Mouse (Mus musculus) adrenal gland, postnatal 25 days (tissue): Measurements from ENCODE around the gene Epha4. TPM values are rescaled to one million over a fixed set of nuclear protein-coding genes. Genes with fewer than 3 reads are reported as not detected.

Experiments used
- DNase-seq: peaks from one replicate; pipeline ENCODE4 v3.0.0; 2021; ENCODE audit warnings: mixed read lengths
- total RNA-seq: library from RNA; stranded (reverse); gene quantifications from 2 replicates; pipeline ENCODE4 v1.2.3, GENCODE M21; 2021

Gene Epha4
- total RNA-seq, 1 experiment from 2014 or later = 2.7 TPM

DNA sequence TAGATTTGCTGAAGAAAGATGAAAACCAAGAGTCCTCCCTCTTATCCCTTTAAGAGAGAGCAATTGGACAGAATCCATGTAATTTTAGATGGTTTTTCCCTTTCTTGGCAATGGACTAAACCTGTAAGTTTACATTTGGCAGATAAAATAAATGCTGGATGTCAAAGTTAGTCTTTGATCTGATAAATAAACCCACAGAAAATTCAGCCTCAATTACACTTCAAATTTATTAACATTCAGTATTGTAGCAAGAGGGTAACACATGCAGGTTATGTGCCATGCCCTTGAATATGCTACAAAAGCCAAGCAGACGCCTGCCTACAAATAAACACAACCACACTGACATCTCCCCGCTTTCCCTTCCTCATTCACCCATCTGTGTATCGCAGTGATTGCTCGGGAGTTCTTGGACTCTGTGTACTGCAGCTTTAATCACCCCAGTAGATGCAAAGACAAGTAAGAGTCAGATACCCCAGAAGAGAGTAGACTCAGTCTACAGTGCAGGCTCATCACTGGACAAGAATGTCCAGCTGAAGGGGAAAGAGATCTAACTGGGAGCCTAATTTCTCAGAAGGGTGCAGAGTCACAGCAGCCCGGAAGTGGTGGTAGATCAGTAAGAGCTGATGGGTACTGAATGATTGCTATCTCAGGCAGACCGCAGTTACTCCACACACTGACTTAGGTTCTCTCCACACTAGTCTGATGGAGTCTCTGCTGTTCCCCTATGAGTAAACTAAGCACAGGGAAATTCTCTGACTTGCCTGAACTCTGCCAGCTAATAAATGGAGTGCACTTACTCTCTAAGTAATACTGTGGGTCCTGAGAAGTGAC, 29.9 kb downstream of the Epha4 start:
- DNase-seq = no peak

DNA sequence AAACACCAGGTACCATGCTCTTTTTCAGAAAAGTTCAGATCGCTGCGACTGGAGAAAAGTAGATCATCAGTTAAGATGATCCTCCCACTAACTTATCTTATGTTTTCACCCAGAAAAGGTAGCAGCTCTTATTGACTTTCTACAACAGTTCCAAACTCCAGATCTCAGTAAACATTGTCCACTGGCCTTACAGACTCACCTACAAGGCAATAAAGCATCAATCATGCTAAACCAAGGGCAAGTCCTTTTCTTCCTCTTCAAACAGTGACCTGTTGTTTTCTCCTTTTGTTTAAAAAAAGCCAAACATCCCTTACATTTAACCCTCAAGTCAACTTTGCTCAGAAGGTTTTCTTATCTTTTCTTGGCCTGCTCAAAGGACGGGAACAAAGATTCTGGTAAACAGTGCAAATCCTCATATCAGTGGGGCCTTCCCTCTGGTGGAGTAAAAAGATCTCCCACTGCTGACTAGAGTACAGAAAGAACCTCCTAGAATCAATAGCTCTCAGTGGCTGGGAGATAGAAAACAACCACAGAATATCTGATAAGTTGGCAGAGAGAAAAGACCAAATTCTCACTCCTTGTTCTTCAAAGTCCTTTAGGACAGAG, 39.0 kb downstream of the Epha4 start:
- no peak for DNase-seq

DNA sequence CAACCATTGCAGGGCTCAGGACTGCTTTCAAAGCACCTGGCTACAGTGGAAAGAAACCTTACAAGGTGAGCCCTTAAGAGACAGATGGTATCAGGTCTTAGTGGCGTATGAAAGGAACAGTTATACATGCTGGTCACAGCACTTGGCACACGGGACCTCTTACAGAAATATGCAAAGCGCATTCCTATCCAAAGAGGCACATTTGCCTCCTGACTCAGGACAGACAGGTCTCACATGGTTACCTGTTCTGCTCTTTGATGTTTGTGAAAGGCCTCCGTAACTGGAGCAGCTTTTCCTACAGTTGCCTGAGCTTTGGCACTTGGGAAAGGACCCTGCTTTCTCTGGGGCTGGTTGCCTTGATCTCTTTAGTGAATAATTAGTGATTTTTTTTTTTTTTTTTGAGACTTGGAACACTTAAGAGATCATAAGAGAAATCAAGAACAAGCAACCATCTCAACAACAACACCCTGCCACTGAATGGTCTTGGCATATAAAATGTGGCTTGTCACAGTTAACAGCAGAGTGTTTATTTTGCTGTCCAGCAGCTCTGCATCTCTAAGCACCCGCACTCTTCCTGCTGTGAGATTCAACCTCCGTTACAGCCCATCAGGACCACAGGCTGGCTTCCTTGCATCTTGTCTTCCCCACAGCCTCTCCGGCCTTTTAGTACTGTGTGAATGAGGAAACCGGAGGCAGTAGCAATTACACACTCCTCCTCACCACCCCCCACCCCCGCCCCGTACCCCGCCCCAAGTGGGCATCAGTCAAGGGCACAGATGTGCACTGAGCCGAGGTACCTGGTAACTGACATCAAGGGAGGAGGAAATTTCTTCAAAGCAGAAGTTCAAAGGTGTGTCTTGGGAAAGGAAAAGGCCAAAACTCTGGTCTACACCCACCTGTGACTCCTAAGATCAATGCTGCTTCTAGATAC, 41.2 kb downstream of the Epha4 start:
- no peak for DNase-seq

DNA sequence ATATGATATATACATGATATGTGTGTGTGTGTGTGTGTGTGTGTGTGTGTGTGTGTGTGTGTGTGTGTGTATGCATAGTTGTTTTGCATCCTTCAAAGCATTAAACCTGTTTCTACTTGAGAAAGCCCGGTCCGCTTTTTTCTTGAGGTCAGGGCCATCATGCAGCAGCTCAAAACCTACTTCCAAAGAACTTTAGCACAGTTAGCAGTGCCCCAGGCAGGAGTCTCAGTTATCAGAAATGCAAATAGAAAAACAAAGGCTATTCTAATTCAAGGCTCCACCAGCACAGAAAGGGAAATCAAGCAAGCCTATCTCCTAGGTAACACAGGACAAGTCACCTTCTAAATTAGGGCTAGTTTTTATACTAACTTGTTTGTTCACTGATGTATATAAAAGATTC, 42.3 kb downstream of the Epha4 start:
- no peak for DNase-seq

DNA sequence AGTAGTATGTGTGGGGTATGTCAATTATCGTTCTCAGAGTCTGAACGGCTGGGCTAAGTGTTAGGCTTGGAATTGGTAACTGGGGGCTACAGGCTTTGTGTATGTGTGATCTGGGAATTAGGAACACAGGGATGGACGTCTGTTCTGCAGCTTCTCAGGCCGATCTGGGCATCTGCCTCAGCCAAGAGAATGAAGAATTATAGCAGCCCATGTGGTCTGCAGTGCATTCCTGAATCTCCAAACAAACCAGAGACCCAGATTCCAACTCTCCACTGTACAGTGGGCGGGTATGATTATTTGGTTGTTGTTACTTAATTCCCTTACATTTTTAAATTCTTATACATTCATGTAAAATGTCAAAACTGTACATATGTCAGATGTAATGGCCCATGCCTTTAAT, 43.4 kb downstream of the Epha4 start:
- no peak for DNase-seq

DNA sequence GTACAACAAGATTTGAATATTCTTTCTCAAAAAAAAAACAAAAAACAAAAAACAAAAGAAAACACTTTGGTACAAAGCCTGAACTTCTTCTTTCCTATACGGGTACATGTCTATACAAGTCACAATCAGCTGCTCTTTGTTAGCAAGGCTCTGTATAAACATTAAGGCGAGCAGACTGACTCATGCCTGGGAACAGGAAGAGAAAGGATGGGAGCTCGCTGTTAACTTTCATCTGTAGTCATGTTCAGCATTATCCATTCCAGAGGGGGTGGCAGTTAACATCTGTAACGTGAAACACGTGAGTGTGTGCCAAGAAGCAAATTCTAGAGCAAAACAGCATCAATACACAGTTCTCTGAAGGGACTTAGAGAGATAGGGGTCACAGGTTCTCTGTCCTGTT, 43.9 kb downstream of the Epha4 start:
- DNase-seq = no peak

DNA sequence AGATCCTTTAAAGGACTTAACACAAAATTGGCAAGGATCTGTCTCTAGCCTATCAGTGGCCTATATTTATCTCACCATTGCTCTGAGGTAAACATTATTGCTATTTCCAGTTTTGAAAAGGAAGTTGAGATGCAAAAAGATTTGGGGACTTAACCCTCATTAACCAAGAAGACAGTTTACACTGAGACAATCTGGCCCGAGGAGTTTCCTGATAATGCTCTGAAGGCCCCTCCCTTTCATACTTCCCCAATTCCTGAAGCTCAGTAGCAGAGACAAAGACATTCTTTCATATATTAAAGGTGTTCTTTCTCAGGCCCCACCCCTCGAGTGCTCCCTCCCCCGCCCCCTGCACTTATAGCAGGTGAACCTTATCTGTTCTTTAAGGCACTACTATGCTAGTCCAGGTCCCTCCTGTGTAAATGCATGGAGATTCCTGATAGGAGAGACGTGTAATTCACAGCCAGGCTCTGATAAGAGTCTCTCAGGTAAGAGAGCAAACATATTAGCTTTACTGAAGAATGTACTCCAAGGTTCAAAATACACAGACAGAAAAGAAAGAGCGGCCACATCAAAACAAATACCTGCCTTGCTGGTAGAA, 46.1 kb downstream of the Epha4 start:
- DNase-seq = no peak

DNA sequence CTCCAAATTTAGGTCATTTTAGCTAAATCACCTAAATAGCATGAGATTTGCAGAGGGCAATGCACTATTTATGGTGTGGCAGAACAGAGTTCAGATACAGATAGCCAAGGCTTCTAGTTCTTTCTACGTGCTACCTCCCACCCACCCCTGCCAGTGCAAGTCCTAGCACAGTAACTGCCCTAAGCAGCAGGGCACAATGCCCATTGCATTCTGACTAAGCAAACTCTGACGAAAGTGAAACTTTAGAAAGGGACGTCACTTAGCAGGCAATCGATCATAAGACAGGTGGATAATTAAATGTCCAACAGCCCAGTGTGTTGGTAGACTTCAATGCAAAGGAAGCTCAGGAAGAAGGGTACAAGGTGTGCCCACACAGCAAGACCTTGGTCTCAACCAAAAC, 49.4 kb downstream of the Epha4 start:
- DNase-seq = no peak

DNA sequence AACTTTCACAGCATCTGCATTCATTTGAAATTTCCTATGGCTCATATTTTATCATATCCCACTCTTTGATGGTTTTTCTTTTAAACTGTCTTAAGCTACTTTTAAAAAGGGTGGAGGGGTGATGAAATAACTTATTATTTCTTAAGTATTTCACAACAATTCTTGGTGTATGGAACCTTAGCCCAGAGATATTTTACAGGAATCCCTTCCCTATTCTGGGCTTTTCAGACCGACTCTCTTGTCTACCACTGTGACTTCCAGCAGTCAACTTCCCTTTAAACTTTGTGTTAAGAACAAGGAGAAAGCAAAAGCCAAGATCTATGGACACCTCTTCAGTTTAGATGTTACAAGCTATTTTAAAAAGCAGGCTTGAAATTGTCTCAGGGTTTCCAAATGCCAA, 50.8 kb downstream of the Epha4 start:
- DNase-seq = no peak

DNA sequence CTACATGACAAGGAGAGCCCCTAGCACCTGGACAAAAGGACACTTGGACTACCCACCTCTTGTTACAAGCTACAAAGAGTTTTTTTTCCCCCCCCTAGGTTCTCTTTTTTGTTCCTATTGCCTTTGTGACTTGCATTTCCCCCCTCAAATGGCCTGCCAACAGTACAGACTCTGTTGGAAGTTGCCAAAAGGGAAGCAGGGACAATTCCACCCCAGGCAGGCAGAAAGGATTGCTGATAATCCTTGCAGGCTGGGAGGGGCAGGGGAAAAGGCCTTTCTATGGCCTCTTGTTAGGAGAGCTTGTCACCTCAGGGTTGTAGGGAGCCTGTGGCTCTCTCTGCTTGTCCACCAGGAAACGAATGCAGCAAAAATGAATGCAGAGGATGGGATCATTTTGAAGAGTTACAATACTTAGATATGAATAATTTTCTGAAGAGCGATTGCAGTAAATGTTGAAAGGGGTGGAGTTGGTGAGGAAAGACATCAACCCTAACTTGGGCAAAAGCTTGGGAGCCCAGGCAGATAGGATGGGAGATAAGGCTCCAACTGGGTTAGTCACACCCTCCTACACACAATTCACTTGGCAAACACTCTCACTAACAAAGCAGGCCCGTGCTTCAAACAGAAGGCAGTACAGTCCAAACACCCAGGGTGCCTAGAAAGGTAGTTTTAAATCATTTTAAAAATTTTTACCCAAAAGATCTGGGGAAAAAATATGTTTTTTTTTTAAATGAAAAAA, 52.8 kb downstream of the Epha4 start:
- no peak for DNase-seq

DNA sequence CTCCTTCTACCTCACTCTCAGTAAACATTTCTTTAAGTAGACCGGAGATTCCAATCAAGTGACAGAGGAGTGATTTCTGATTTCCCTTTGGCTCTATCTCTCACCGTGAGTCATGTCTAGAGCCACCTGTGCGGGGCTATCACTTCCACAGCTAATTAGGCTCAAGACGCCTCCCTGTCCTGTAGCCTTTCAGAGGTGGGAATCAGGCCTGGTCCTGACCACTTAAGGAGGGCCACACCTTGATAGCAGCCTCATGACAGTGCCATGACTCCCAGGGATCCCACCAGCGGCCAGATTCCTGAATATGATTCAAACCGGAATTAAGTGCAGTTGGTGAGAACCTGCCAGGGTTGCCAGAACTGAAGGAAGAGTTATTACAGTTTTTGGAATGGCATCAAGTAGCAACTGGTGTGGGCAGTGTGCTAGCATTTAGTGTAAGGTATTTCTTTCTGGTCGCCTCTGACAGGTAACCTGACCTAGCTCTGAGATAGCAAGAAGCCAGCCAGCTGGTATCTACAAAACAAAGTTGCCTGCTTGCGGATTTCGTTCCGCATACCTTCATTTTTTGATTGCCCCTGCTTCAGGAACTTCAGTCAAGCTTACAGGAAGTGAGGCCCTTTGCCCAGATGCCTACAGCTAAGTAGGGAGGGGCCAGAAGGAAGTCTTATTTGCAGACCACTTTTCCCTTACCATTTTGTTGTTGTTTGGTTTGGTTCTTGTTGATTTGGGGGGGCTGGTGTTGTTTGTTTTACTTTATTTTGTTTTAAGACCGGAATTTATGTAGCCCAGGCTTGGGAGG, 53.9 kb downstream of the Epha4 start:
- no peak for DNase-seq

DNA sequence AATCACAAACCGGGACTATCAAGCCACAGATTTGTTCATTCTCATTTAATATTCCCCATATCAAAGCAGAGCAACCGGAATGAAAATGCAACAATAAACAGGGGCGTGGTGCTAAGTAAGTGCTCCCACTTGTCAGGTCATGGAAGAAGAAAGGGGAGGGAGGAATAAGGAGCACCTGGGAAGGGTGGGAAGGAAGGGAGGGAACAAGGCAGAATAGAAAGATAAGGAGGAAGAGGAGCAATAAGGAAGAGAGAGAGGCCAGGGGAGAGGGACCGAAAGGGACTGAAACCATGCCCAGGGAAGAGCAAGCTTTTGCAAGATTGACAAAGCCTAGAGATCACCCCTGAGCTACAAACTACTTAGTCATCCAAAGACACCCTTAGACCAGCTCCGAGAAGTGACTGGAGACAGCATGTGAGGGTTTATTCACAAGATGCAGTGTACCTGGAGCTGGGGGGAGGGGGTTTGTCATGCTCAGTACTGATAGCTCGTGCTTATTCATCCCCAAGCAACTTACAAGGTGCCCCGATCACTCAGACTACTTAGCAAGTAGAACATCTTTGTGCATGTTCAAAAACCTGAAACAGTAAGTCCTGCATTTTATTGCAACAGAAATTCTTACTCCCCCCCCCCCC, 56.0 kb downstream of the Epha4 start:
- DNase-seq = no peak

DNA sequence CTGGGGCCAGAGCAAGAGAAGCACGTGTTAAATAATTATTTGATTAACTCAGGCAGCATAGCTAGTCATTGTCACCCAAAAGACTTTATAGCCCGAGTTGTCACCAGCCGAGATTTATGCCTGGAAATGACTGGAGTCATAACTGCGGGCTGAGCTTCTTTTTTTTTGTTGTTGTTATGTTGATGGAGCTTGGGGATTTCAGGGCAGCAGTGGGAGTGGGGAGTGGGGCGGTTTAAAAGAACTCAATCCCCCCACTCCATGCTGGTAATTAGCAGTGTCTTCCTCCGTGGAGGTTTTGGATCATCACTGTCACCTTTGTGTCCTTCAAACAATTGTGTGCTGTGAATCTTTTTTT, 57.5 kb downstream of the Epha4 start:
- no peak for DNase-seq

DNA sequence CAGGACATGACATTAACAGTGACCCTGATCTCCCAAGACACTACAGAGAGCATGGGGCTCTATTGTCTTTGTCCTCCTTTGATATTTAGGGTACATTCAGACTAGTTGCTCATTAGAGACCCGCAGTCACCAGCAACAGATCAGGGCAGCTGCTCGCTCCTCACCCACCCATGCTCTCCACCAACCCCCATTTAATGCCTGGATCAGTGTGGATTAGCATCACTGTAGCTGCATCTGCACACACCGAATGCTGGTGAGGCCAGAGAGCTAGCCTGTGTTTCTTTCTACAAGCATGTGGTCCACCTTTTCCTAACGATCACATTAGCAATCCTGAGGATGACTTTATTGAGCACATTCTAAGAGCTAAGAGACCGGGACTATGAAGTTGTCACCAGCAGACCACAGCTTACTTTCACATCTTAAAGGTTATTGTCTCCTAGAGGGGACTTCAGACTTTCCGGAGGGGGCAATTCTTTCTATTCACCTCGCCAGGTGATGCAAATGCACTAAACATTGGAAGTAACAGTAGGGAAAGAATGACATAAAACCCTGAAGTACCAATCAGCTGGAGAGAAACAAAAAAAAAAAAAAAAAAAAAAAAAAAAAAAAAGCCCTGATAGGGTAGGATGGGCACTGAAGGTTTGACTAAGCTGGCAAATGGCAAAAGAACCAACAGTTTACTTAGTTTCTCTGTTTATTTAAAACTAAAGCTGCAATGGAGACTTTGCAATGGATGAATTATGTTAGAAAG, 58.0 kb downstream of the Epha4 start:
- no peak for DNase-seq

DNA sequence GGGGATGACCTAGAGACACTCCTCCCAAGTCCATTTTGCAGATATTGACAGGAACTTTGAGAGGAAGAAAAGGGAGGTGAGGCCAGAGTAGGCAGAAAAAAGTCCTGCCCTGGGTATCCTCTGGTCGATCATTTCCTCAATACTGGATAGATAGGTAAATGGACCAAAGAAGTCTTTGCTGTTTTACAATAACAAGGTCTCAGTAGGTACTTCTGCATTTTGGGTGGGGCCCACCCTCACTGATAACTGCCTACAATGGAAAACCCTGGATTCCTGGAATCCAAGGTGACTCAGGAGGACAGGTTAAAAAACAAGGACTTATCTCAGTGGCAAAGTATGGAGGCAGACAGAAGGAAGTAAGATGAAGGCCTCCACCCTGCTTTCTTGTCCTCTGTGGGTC, 61.1 kb downstream of the Epha4 start:
- no peak for DNase-seq

DNA sequence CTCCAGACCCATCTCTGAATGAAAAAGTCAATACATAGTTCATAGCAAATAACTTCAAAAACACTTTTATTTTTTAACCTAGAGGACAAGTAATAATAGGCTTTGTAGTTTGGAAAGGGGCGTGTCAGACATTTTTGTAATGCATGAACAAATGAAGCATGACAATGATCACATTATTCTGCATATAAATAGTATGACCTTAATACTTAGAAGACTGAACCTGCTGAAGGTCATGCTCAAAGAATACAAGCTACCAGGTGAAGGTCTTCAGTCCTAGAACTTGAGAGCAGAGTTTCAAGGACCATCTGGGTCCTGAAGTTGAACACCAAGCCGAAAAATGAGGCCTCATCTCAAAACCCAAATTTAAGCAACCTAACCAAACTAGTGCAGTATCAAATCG, 62.2 kb downstream of the Epha4 start:
- DNase-seq = no peak

DNA sequence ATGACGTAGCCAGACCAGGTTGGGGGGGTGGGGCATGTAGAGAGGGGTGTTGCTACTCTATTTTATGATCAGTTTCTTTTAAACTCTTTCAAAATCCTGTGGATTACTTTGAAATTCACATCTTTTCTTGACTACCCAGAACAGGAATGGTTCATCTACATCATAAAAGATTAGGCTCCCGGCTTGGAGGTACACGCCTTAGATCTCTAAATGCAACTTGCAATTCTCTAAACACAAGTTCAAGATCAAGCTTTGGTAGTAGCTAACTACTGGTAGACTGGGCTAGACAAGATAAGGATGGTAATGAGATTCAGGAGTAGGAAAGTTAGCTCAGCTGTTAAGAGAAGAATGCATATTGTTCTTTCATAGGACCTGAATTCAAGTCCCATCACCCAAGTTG, 63.3 kb downstream of the Epha4 start:
- DNase-seq = no peak

DNA sequence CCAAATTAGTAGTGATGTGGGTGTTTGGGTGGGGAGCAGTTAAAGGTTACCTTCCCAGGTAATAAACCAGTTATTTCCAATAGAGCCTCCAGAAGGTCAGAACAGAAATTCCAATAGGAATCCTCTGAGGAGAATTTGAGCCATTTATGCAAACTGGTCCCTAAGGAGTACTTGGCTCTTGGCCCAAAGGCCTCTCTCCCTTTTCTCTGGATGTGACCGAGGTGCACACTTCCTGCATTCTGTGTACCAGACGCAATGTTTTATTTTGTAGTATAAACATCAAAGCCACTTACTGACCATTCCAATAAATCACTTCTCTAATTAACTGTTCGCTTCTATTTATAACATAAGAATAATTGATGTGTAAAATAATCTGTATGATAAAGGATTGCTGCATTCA, 64.7 kb downstream of the Epha4 start:
- no peak for DNase-seq

DNA sequence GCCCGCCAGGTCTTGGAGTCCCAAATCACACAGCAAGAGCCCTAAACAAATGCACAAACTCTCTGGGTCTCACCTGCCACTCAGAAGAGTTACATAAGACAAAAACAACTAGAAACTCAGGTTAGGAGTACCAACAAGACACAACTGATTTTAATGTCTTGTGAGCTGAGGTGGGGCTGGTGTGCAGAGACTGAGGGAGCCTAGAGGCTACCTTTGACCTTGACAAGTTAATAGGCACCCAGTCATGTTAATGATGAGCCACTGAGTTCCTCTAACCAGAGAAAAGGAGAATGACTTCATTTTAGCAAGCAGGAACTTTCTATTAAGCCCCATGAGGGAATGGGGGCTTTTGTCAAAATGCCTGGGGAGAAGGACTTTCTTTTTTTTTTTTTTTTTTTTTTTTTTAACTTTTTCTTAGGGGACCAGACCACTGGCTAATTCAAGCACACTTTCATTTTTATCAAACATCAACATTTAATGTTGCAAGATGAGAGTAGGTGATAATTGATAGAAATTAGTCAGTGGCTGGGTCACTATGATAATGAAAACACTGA, 67.8 kb downstream of the Epha4 start:
- no peak for DNase-seq

DNA sequence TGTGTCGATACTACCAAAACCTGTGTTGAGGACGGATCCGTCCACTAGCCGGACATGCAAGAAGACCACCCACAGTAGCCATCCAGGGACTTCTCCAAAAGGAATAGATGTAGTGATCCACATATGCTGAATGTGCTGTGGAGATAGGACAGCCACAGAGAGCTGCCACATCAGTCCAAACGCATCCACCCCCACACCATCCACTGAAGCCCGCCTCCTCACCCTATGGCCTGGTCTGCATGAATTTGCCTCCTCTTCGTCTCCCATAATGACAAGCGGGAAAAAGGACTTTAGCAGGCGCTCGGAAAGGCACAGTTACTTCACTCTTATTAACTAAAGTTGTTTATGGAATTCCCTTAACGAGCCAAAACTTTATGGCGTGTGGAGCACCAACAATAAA, 68.5 kb downstream of the Epha4 start:
- no peak for DNase-seq
